Mouse (Mus musculus) stomach, embryonic 14.5 days (tissue): ENCODE results near the gene Calm4. TPM values are rescaled to one million over a fixed set of nuclear protein-coding genes. Genes with fewer than 3 reads are reported as not detected.
"Not testable (repeated sequence)": the region's sequence is repeated elsewhere in the genome, so short reads cannot be mapped to it uniquely, and the experiment has no call there.

Experiments used
- ATAC-seq: fragments of 200-750 bp; cut with Nextera tagmentation; 2 replicates; pipeline ENCODE4 v1.8.0; 2017; ENCODE audit warnings: low read depth, moderate TSS enrichment; ENCODE audit not compliant: insufficient number of reproducible peaks, insufficient read depth, low FRiP score
- H3K27ac ChIP-seq: fragments of 300-500 bp; sonication (generic); 2 replicates; pipeline ENCODE4 v1.5.1; 2014; ENCODE audit warnings: mild to moderate bottlenecking, low read length, moderate library complexity, mixed read lengths
- H3K27me3 ChIP-seq: fragments of 300-500 bp; sonication (generic); 2 replicates; pipeline ENCODE4 v1.6.1; 2014; ENCODE audit warnings: low read length, control low read depth, mixed read lengths; ENCODE audit not compliant: control insufficient read depth, insufficient read depth
- H3K36me3 ChIP-seq: fragments of 300-500 bp; sonication (generic); 2 replicates; pipeline ENCODE4 v1.6.1; 2014; ENCODE audit warnings: mild to moderate bottlenecking, control low read depth, low read length, moderate library complexity, mixed read lengths; ENCODE audit not compliant: control insufficient read depth, insufficient read depth
- H3K4me1 ChIP-seq: fragments of 300-500 bp; sonication (generic); 2 replicates; pipeline ENCODE4 v1.6.1; 2014; ENCODE audit warnings: low read length, control low read depth, mixed read lengths; ENCODE audit not compliant: control insufficient read depth, insufficient read depth
- H3K4me2 ChIP-seq: fragments of 300-500 bp; sonication (generic); replicated peaks from 2 replicates; pipeline ENCODE4 v1.6.1; 2014; ENCODE audit warnings: low read depth, low read length, control low read depth
- H3K4me3 ChIP-seq: fragments of 300-500 bp; sonication (generic); 2 replicates; pipeline ENCODE4 v1.5.1; 2014; ENCODE audit warnings: low read depth, low read length, control low read depth
- H3K9ac ChIP-seq: fragments of 300-500 bp; sonication (generic); replicated peaks from 2 replicates; pipeline ENCODE4 v1.6.1; 2014; ENCODE audit warnings: low read depth, mild to moderate bottlenecking, control low read depth, low read length, moderate library complexity, mixed read lengths
- H3K9me3 ChIP-seq: fragments of 300-500 bp; sonication (generic); 2 replicates; pipeline ENCODE4 v1.6.1; 2016; ENCODE audit warnings: low read depth, low read length, control low read depth; ENCODE audit not compliant: control insufficient read depth
- WGBS: fragments of 180-500 bp; shearing (Covaris S2); extraction: QIAGEN DNeasy Blood & Tissue Kit; methylation state at CpG from one replicate; pipeline ENCODE4 v1.1.7; 2014; 5-methylcytosine and 5-hydroxymethylcytosine counted together
- polyA plus RNA-seq: library from polyadenylated mRNA; unstranded; fragments of >200 nt; fragmentation: Nextera tagmentation; extraction: Ambion mirVana; gene quantifications from 2 replicates; pipeline ENCODE4 v1.2.1, GENCODE M21; 2014

Gene Calm4
- not detected in 2 replicates for polyA plus RNA-seq

- not testable (repeated sequence) for ATAC-seq, H3K4me3 ChIP-seq, H3K27me3 ChIP-seq, H3K4me1 ChIP-seq, H3K36me3 ChIP-seq, H3K9me3 ChIP-seq, H3K4me2 ChIP-seq, H3K27ac ChIP-seq, H3K9ac ChIP-seq
Observed at GRCm38 (mm10) chr13:3837312-3837807, at the start of gene Calm4. Gene Calm4 (plus strand): TSS chr13:3837757.

DNA sequence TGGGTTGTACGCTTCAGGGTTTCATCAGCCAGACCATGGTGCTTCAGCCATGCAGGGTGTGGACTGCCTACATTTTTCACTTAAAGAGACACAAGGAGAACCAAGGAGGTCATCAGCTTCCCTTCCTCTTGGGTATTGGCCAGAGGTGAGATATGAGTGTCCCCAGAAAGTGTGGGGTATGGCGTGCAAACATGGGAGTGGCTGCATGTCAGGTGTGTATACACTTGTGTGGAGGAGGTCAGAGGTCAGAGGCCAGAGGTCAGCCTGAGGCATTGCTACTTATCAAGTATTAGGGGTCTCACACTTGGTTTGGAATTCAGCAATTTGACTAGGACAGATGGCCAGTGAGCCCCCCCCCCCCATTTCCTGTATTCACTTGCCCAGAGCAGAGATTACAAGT lies 49.0 kb upstream of the Calm4 start:
- WGBS, result 67% methylated on average over 2 of the region's 2 CpGs
- Histone ChIP-seq H3K9ac (no peak overlapping the region), H3K27me3 (no peaks in the 10 kb centered on the region), H3K4me2 (no peak overlapping the region), H3K9me3 (no peaks in the 10 kb centered on the region), H3K4me3 (no peak overlapping the region), H3K36me3 (no peaks in the 10 kb centered on the region), H3K27ac (no peak overlapping the region), H3K4me1 (no peaks in the 10 kb centered on the region)
- no peak for ATAC-seq

GRCm38 (mm10) chr13:3789531-3789930 lies 48.0 kb upstream of the Calm4 start:
- no peak for ATAC-seq
- H3K36me3 ChIP-seq, result no peaks in the 10 kb centered on the region
- H3K9ac ChIP-seq, result no peak overlapping the region
- H3K27me3 ChIP-seq, result no peaks in the 10 kb centered on the region
- H3K9me3 ChIP-seq, result no peaks in the 10 kb centered on the region
- no peaks in the 10 kb centered on the region for H3K4me1 ChIP-seq
- no peak overlapping the region for H3K4me3 ChIP-seq
- H3K4me2 ChIP-seq, result no peak overlapping the region
- 60% methylated on average over 2 of the region's 2 CpGs for WGBS
- no peak overlapping the region for H3K27ac ChIP-seq

DNA sequence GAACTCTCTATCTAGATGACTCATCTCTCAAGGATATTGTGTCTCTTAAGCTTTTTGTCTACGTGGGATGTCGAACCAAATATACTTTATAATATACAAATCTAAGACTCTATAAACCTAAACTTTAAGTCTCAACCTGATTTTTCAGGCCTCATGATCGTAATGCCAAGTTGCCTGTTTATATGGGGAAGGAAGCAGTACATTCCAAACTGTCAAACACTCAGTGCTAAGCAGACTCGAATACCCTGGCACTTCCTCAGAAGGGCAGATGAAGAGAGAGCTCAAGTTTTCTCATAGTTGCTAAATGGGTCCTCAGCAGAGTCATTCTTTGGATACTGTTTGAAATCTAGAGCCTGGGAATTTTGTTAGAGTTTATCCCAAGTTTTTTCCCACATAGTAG lies 40.9 kb upstream of the Calm4 start:
- no peak for ATAC-seq
- Histone ChIP-seq H3K4me3 (no peak overlapping the region), H3K36me3 (no peaks in the 10 kb centered on the region), H3K9me3 (no peaks in the 10 kb centered on the region), H3K9ac (no peak overlapping the region), H3K27ac (no peak overlapping the region), H3K4me2 (no peak overlapping the region), H3K4me1 (0 out of 2 replicates have a peak, but pooled peaks cover 8% of the 10 kb centered on the region), H3K27me3 (no peaks in the 10 kb centered on the region)
- 42% methylated on average over 4 of the region's 4 CpGs for WGBS

DNA sequence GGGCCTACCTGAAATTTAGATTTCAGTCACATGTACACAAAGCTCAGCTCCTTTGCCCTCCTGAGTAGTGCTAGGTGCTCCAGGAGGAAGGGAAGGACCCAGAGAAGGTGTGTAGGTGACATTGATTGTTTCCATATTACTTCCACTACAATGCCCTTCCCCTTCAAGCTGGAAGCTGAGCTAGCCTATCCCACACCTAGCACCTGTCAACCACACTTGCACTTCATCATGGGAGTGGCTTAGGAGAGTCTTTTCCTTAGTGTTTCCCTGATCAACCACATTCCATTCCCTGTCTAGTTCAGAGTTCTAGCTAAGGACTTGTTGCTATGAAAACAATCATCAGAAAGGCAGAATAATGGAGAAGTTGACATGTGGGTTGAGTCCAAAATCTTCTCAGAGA lies 38.8 kb upstream of the Calm4 start:
- H3K27me3 ChIP-seq, result no peaks in the 10 kb centered on the region
- no peaks in the 10 kb centered on the region for H3K9me3 ChIP-seq
- peak overlapping the region; percentile 33; the same call in 1 of the 2 replicates for H3K27ac ChIP-seq
- H3K36me3 ChIP-seq, result no peaks in the 10 kb centered on the region
- H3K4me2 ChIP-seq, result no peak overlapping the region
- no peak overlapping the region for H3K4me3 ChIP-seq
- ATAC-seq, result no peak
- no peak overlapping the region for H3K9ac ChIP-seq
- 0 out of 2 replicates have a peak, but pooled peaks cover 8% of the 10 kb centered on the region for H3K4me1 ChIP-seq

DNA sequence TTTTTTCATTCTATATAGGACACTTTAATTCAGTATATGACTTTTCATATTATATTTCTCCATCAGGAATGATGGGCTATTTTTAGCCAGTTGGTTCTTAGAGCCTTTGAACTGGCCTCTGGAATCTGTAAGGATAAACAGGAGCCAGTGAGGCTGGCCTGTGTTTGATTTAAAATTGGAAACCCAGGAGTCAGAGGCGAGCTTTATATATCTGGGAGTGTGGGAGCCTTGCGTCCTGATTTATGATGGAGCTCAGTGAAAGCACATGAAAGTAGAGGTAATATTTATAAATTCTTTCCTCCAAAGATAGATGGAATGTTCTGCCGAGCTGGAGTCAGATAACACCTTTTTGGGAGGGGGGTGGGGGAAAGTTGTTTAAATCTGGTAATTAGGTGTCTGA lies 38.2 kb upstream of the Calm4 start:
- no peak overlapping the region for H3K4me2 ChIP-seq
- peak; percentile 25; the same call in 1 of the 2 replicates for ATAC-seq
- H3K27me3 ChIP-seq, result no peaks in the 10 kb centered on the region
- H3K36me3 ChIP-seq, result no peaks in the 10 kb centered on the region
- H3K4me1 ChIP-seq, result 0 out of 2 replicates have a peak, but pooled peaks cover 8% of the 10 kb centered on the region
- H3K9ac ChIP-seq, result no peak overlapping the region
- H3K4me3 ChIP-seq, result no peak overlapping the region
- WGBS, result 13% methylated on average over 3 of the region's 3 CpGs
- no peak overlapping the region for H3K27ac ChIP-seq
- H3K9me3 ChIP-seq, result no peaks in the 10 kb centered on the region

DNA sequence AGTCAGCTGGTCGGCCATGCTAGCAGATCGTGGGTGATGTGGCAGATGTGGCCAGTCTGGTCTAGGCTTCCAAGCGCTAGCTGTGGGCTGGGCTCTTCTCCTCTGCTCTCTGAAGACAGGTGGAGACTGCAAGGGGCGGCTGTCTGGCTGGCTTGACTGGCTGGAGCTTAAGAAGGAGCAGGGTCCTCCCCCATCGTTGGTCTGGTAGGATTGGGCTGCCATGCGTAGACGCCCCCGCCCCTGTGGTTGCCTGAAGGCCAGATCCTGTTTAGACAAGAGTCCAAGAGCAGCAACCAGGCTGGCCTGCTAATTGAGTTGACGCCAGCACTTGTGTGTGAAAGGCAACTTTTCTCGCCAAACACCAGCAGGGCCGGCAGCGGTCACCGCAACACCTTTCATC lies 33.4 kb upstream of the Calm4 start, which contains the start of gene Calml3:
TSS of gene Calml3 (minus strand) at position 131 of the 400 bp plus-strand sequence.
- Histone ChIP-seq H3K27ac (no peak within 1 kb of the TSS), H3K36me3 (no peaks in the 10 kb centered on the region), H3K4me3 (no peak within 1 kb of the TSS), H3K9me3 (no peaks in the 10 kb centered on the region), H3K27me3 (no peaks in the 10 kb centered on the region), H3K4me1 (0 out of 2 replicates have a peak, but pooled peaks cover 8% of the 10 kb centered on the region), H3K9ac (no peak within 1 kb of the TSS), H3K4me2 (no peak within 1 kb of the TSS)
- ATAC-seq, result no peak
- WGBS, result 81% methylated on average over 13 of the region's 13 CpGs

DNA sequence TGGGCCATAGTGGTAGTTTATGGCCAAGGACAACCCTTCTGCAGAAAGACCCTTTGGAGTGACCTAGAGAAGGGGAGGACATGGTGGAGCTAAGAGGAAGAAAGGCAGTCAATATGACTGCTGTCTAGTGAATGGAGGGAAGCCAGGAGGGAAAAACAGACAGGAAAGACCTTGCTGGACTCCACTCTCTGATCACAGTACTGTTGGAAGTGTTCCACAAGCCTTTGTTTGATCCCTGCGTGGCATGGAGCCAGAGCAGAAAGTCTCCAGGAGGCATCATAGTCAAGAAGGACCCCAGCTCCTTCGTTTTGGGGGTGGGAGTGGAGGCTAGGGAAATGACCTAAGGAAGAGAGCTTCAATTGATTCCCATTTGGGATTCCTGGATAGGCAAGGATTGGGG lies 32.4 kb upstream of the Calm4 start:
- no peak for ATAC-seq
- Histone ChIP-seq H3K9me3 (no peaks in the 10 kb centered on the region), H3K4me1 (0 out of 2 replicates have a peak, but pooled peaks cover 8% of the 10 kb centered on the region), H3K27me3 (no peaks in the 10 kb centered on the region), H3K9ac (no peak overlapping the region), H3K36me3 (no peaks in the 10 kb centered on the region), H3K4me3 (no peak overlapping the region), H3K4me2 (no peak overlapping the region), H3K27ac (no peak overlapping the region)
- WGBS, result 50% methylated on average over 2 of the region's 2 CpGs

DNA sequence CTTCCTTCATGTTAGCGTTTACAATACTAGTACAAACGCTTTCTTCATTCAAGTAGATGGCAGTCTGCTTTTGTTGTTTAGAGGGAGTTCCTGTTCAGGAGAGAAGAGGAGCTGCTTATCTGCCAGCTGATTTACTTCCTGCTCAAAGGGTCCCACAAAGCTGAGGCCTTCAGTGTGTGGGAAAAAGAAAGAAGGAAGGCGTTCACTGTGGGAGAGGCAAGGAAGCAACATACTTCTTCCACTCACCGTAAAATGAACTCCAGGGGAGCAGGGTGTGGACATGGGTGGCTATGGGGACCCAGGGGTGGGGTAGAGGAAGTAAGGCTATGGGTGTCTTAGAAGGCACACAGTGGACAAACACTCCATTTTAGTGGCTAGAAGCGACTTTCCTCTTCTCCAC lies 31.9 kb upstream of the Calm4 start:
- H3K4me2 ChIP-seq, result no peak overlapping the region
- H3K36me3 ChIP-seq, result no peaks in the 10 kb centered on the region
- no peak overlapping the region for H3K4me3 ChIP-seq
- 74% methylated on average over 5 of the region's 5 CpGs for WGBS
- 0 out of 2 replicates have a peak overlapping the region, but pooled peaks have one; percentile 24 for H3K27ac ChIP-seq
- no peak for ATAC-seq
- H3K9me3 ChIP-seq, result no peaks in the 10 kb centered on the region
- H3K27me3 ChIP-seq, result no peaks in the 10 kb centered on the region
- H3K4me1 ChIP-seq, result 0 out of 2 replicates have a peak, but pooled peaks cover 8% of the 10 kb centered on the region
- no peak overlapping the region for H3K9ac ChIP-seq
